Mouse (Mus musculus): ENCODE measurements around the gene Slc9a2. TPM values are rescaled to one million over a fixed set of nuclear protein-coding genes. Genes with fewer than 3 reads are reported as not detected.

Gene Slc9a2
- polyA plus RNA-seq, 1 experiment = not detected

DNA sequence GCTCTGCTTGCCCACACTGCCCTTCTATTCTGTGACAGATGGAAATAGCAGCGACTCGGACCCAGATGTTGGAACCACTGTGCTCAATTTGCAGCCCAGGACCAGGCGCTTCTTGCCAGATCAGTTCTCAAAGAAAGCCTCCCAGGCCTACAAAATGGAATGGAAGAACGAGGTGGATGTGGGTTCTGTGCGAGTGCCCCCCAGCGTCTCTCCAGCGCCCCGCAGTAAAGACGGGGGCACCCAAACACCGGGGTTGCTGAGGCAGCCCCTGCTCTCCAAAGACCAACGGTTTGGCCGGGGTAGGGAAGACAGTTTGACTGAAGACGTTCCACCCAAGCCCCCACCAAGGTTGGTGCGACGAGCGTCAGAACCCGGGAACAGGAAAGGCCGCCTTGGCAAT is 87.2 kb downstream of the Slc9a2 start:
- no peak for TF ChIP-seq GATA1 (IDR thresholded peaks at IDR 0.05; ENCODE audit: low read length)

GRCm38 (mm10) chr1:40768606-40769005 is 88.2 kb downstream of the Slc9a2 start:
- no peak for TF ChIP-seq GATA1 (IDR thresholded peaks at IDR 0.05; ENCODE audit: low read length)

DNA sequence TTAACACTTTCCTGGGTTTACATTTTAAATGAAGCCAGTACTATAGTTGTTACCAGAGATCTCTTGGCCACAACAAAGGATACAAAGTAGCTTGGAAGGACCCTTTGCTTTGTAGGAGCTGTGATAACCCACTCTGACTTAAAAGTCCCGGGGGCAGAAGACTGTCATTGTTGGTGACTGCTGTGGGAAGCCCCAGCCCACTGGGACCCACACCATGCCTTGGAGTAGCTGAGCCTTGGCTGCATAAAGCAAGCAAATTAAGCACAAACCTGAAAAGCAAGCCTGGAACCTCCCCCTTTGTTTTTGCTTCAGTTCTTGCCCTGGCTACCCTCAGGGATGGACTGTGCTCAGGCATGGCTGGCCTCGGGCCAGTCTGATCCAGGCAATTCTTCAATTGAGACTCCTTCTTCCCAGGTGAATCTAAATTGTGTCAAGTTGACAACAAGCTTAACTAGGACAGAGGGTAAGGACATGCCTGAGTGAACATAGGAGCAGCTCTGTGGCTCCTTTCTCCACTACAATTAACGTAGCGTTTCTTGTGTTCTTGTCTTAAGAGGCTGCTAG is 89.0 kb downstream of the Slc9a2 start:
- TF ChIP-seq GATA1 (IDR thresholded peaks at IDR 0.05; ENCODE audit: low read length) = no peak

DNA sequence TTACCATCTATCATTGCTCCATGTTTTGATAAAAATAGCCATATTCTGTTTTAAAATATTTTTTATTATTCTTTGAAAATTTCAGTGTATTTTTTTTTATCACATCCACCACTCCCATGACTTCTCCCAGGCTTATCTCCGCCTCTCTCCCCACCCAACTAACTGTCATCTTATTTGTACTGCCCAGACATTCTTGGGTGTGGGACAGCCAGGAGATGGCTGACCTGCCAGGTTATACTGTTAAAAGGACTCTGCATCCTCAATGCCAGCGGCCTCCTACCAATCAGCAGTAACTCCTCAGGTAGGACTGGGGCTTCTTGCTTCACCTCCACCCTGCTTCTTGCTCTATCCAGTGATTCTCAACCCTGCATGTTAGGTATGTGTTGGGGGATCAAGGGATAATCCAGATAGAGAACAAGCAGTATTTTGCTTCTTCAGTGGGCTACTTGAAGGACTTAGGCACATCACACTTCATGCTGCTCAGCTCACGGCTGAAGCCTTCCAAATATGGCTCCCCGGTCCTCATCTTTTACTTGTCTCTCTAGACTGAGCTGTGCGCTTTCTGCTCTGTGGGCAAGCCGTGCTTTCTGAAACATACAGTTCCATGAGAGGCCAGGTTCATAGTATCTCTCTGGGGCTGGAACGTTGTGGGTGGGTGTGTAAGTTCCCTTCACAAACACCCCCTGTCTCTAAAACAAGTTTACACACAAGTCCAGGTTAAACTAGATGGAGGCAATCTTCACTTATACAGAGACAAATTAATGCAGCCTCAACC is 91.0 kb downstream of the Slc9a2 start:
- TF ChIP-seq GATA1 (IDR thresholded peaks at IDR 0.05; ENCODE audit: low read length) = no peak

GRCm38 (mm10) chr1:40773234-40773633 is 92.9 kb downstream of the Slc9a2 start:
- TF ChIP-seq GATA1 (IDR thresholded peaks at IDR 0.05; ENCODE audit: low read length) = no peak

DNA sequence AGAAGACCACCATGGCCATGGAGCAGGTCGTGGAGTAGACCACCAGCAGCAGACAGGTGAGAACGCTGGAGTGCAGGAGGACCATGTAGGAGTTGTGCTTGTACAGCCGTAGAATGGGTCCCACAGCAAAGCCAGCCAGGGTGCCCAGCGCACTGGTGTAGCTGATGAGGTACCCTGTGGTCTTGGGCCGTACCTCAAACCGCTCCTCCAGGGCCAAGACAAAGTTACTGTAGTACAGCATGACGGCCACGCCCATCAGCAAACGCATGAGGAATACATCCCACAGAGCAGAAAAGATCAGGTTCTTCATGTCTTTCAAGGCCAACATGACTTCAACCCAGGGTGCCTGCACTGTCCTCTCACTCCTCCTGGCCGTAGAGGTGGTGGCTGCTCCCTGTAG is 93.7 kb downstream of the Slc9a2 start:
- no peak for TF ChIP-seq GATA1 (IDR thresholded peaks at IDR 0.05; ENCODE audit: low read length)

- no peak for TF ChIP-seq GATA1 (IDR thresholded peaks at IDR 0.05; ENCODE audit: low read length)
These were observed 95.7 kb downstream of the Slc9a2 start for GRCm38 (mm10) chr1:40776102-40776501.

GRCm38 (mm10) chr1:40776763-40777162 is 96.4 kb downstream of the Slc9a2 start:
- TF ChIP-seq GATA1 (IDR thresholded peaks at IDR 0.05; ENCODE audit: low read length) = no peak

GRCm38 (mm10) chr1:40783450-40783849 is 103.1 kb downstream of the Slc9a2 start:
- TF ChIP-seq GATA1 (IDR thresholded peaks at IDR 0.05; ENCODE audit: low read length) = no peak

- TF ChIP-seq GATA1 (IDR thresholded peaks at IDR 0.05; ENCODE audit: low read length) = no peak
These were observed 103.9 kb downstream of the Slc9a2 start for GRCm38 (mm10) chr1:40784306-40784705.

- no peak for TF ChIP-seq GATA1 (IDR thresholded peaks at IDR 0.05; ENCODE audit: low read length)
These were observed 105.6 kb downstream of the Slc9a2 start for GRCm38 (mm10) chr1:40785876-40786445.

GRCm38 (mm10) chr1:40788956-40789355 is 108.6 kb downstream of the Slc9a2 start:
- TF ChIP-seq GATA1 (IDR thresholded peaks at IDR 0.05; ENCODE audit: low read length) = no peak

DNA sequence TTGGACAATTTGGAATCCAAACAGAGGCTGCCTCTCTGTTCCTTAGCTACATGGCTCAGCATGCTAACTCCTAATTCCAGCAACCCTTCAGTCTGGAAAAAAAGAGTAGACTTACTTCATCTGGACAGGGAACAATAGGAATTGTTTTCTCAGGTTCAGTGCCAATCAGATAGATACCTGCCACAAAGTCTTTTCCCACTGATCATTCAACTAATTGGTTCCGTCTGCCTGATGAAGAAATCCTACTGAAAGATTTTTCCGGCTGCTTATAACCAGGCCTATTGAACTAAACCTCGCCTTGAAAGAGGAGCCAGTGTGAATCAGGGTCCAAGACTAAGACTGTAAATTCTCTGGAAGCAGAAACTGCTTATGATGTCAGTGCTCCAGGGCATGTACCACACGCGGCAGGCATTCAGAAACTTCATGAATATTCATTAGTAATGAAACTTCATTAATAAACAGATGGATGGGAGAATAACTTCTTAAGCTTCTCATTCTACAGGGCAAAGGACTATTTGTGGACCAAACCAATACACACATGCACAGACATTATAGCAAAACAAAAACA is 109.4 kb downstream of the Slc9a2 start:
- no peak for TF ChIP-seq GATA1 (IDR thresholded peaks at IDR 0.05; ENCODE audit: low read length)

GRCm38 (mm10) chr1:40790324-40791141 is 110.2 kb downstream of the Slc9a2 start, which contains the start of gene Mfsd9:
TSS of gene Mfsd9 (minus strand) at chr1:40790687.
- TF ChIP-seq GATA1 (IDR thresholded peaks at IDR 0.05; ENCODE audit: low read length) = no peak

DNA sequence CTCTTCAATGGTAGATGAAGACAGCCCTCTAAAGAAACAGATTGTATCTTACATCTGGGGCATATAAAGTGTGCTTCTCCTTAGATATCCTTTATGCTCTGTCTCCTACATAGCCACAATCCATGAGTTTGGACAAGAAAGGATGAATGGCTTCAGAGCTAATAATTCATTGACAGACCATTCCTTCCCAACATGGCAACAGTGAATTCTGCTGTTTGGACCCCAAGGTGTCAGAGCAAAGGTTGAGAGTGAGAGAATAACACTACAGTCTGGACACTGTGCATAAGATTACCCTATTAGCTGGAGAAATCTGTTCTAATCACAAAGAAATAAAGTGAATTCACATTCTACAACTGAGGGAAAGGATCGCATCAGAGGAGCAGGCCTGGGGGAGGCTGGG is 115.1 kb downstream of the Slc9a2 start:
- no peak for TF ChIP-seq GATA1 (IDR thresholded peaks at IDR 0.05; ENCODE audit: low read length)

DNA sequence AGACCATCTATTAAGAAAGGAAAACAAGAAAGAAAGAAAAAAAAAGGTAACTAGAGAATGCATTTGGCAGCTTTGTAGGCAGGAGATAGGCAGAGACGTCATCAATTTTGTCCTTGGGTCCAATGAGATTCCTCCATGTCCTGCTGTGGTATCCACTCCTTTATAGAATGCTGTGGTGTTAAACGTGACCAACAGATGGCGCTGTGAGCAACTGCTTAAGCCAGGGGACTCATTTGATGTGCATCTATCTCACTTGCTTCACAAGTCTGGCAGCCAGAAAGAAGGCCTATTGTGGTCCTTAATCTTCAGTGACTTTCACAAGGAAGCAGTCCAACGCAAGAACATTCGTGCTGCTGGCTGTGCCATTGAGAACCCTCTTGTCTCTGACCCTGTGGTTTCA is 117.0 kb downstream of the Slc9a2 start:
- TF ChIP-seq GATA1 (IDR thresholded peaks at IDR 0.05; ENCODE audit: low read length) = no peak
